Mouse (Mus musculus): Measurements from ENCODE around the gene Alox8. TPM values are rescaled to one million over a fixed set of nuclear protein-coding genes. Genes with fewer than 3 reads are reported as not detected.

The Alox8 gene
- total and polyA plus RNA-seq, 3 experiments = 0.49 TPM; not detected in 2

- TF ChIP-seq TAL1 (conservative IDR thresholded peaks at IDR 0.05; ENCODE audit: low read depth, low read length) = no peak
- no peak for TF ChIP-seq GATA2 (IDR thresholded peaks at IDR 0.05; ENCODE audit: borderline replicate concordance, low read depth, low read length)
- no peak for TF ChIP-seq CTCF (IDR thresholded peaks at IDR 0.05; ENCODE audit: low read depth, low read length)
- TF ChIP-seq GATA1 (IDR thresholded peaks at IDR 0.05; ENCODE audit: borderline replicate concordance, low read length) = no peak
- no peak for TF ChIP-seq POLR2AphosphoS5 (IDR thresholded peaks at IDR 0.05; ENCODE audit: insufficient replicate concordance, low read depth, low read length)
- ATAC-seq (ENCODE audit: extremely low read depth, insufficient number of reproducible peaks, low FRiP score, poor library complexity, severe bottlenecking) (no peak), DNase-seq (ENCODE audit: low spot score) (no peak)
- H3K4me1 ChIP-seq (ENCODE audit: insufficient read depth, low read depth, low read length) = peaks cover 5% of the 10 kb centered on the region
- no peak overlapping the region for H3K4me3 ChIP-seq (ENCODE audit: low read depth, low read length)
- no peaks in the 10 kb centered on the region for H3K36me3 ChIP-seq (replicated peaks)
- H3K9me3 ChIP-seq (replicated peaks) = no peaks in the 10 kb centered on the region
- H3K27me3 ChIP-seq (ENCODE audit: insufficient read depth, low read length) = peaks cover 42% of the 10 kb centered on the region
Measured at GRCm38 (mm10) chr11:69135361-69135760, 62.3 kb downstream of the Alox8 start.

- DNase-seq (ENCODE audit: low spot score) = no peak
- TF ChIP-seq GATA1 (IDR thresholded peaks at IDR 0.05; ENCODE audit: borderline replicate concordance, low read length) (no peak), TAL1 (conservative IDR thresholded peaks at IDR 0.05; ENCODE audit: low read depth, low read length) (no peak), GATA2 (IDR thresholded peaks at IDR 0.05; ENCODE audit: borderline replicate concordance, low read depth, low read length) (no peak), CTCF (IDR thresholded peaks at IDR 0.05; ENCODE audit: low read depth, low read length) (no peak), POLR2AphosphoS5 (IDR thresholded peaks at IDR 0.05; ENCODE audit: insufficient replicate concordance, low read depth, low read length) (no peak)
- H3K9me3 ChIP-seq (replicated peaks) = no peaks in the 10 kb centered on the region
- no peak overlapping the region for H3K4me3 ChIP-seq (ENCODE audit: low read depth, low read length)
- H3K27me3 ChIP-seq (ENCODE audit: insufficient read depth, low read length) = peaks cover 41% of the 10 kb centered on the region
- ATAC-seq (ENCODE audit: extremely low read depth, insufficient number of reproducible peaks, low FRiP score, poor library complexity, severe bottlenecking) = no peak
- H3K36me3 ChIP-seq (replicated peaks) = no peaks in the 10 kb centered on the region
- H3K4me1 ChIP-seq (ENCODE audit: insufficient read depth, low read depth, low read length) = peaks cover 5% of the 10 kb centered on the region
Measured at GRCm38 (mm10) chr11:69134622-69134968, 63.0 kb downstream of the Alox8 start.

Other genes starting within 250 kb of the Alox8 start
Only the 20 nearest of the 24 such genes appear.
- gene Pfas, start 189.4 kb downstream of the Alox8 start, total RNA-seq (2014; fragmentation: Nextera tagmentation) = 83.4 and 107 TPM in 2 replicates
- 34.4 and 36.2 TPM in 2 replicates for gene Pfas, start 189.4 kb downstream of the Alox8 start, total RNA-seq (2017)
- 41.3 and 62.8 TPM in 2 replicates for gene Pfas, start 189.4 kb downstream of the Alox8 start, polyA plus RNA-seq (2012)
- 83.8 and 96.5 TPM in 2 replicates for gene Ctc1, start 181.9 kb downstream of the Alox8 start, total RNA-seq (2014; fragmentation: Nextera tagmentation)
- 15.2 and 19.9 TPM in 2 replicates for gene Ctc1, start 181.9 kb downstream of the Alox8 start, total RNA-seq (2017)
- gene Ctc1, start 181.9 kb downstream of the Alox8 start, polyA plus RNA-seq (2012) = 73.4 and 104 TPM in 2 replicates
- 176 and 241 TPM in 2 replicates for gene Aurkb, start 152.2 kb downstream of the Alox8 start, total RNA-seq (2014; fragmentation: Nextera tagmentation)
- gene Aurkb, start 152.2 kb downstream of the Alox8 start, total RNA-seq (2017) = 117 and 133 TPM in 2 replicates
- gene Aurkb, start 152.2 kb downstream of the Alox8 start, polyA plus RNA-seq (2012) = 296 TPM in 2 replicates
- gene Borcs6, start 138.1 kb downstream of the Alox8 start, total RNA-seq (2014; fragmentation: Nextera tagmentation) = 5.3 and 6.4 TPM in 2 replicates
- 6.1 and 8.2 TPM in 2 replicates for gene Borcs6, start 138.1 kb downstream of the Alox8 start, total RNA-seq (2017)
- 25.9 and 37.4 TPM in 2 replicates for gene Borcs6, start 138.1 kb downstream of the Alox8 start, polyA plus RNA-seq (2012)
- 28.3 and 38.2 TPM in 2 replicates for gene Tmem107, start 127.0 kb downstream of the Alox8 start, total RNA-seq (2014; fragmentation: Nextera tagmentation)
- gene Tmem107, start 127.0 kb downstream of the Alox8 start, total RNA-seq (2017) = 17.2 and 34.2 TPM in 2 replicates
- 70.8 and 77.9 TPM in 2 replicates for gene Tmem107, start 127.0 kb downstream of the Alox8 start, polyA plus RNA-seq (2012)
- gene Vamp2, start 109.4 kb downstream of the Alox8 start, total RNA-seq (2014; fragmentation: Nextera tagmentation) = 98.4 and 104 TPM in 2 replicates
- 4.4 and 5.8 TPM in 2 replicates for gene Vamp2, start 109.4 kb downstream of the Alox8 start, total RNA-seq (2017)
- gene Vamp2, start 109.4 kb downstream of the Alox8 start, polyA plus RNA-seq (2012) = 31.8 and 32.8 TPM in 2 replicates
- 55.2 and 55.5 TPM in 2 replicates for gene Per1, start 102.6 kb downstream of the Alox8 start, total RNA-seq (2014; fragmentation: Nextera tagmentation)
- 8.9 TPM in 2 replicates for gene Per1, start 102.6 kb downstream of the Alox8 start, total RNA-seq (2017)
- gene Per1, start 102.6 kb downstream of the Alox8 start, polyA plus RNA-seq (2012) = 40.6 TPM in 2 replicates
- 0.53 TPM in 1 of 2 replicates, not detected in the other for gene Hes7, start 77.4 kb downstream of the Alox8 start, total RNA-seq (2014; fragmentation: Nextera tagmentation)
- 0.22 TPM in 1 of 2 replicates, not detected in the other for gene Hes7, start 77.4 kb downstream of the Alox8 start, total RNA-seq (2017)
- 1.2 and 2.0 TPM in 2 replicates for gene Hes7, start 77.4 kb downstream of the Alox8 start, polyA plus RNA-seq (2012)
- 1.4 TPM in 2 replicates for gene 9130213A22Rik, start 75.3 kb downstream of the Alox8 start, total RNA-seq (2014; fragmentation: Nextera tagmentation)
- gene 9130213A22Rik, start 75.3 kb downstream of the Alox8 start, total RNA-seq (2017) = 0.17 and 0.82 TPM in 2 replicates
- gene 9130213A22Rik, start 75.3 kb downstream of the Alox8 start, polyA plus RNA-seq (2012) = 0.10 and 0.25 TPM in 2 replicates
- gene Aloxe3, start 71.9 kb downstream of the Alox8 start, total RNA-seq (2014; fragmentation: Nextera tagmentation) = 1.3 TPM in 1 of 2 replicates, not detected in the other
- 0.16 TPM in 1 of 2 replicates, not detected in the other for gene Aloxe3, start 71.9 kb downstream of the Alox8 start, total RNA-seq (2017)
- 0.01 TPM in 1 of 2 replicates, not detected in the other for gene Aloxe3, start 71.9 kb downstream of the Alox8 start, polyA plus RNA-seq (2012)
- not detected in 2 replicates for gene Alox12b, start 40.9 kb downstream of the Alox8 start, total RNA-seq (2014; fragmentation: Nextera tagmentation)
- gene Alox12b, start 40.9 kb downstream of the Alox8 start, total RNA-seq (2017) = not detected in 2 replicates
- gene Alox12b, start 40.9 kb downstream of the Alox8 start, polyA plus RNA-seq (2012) = not detected in 2 replicates
- gene Gucy2e, start 39.2 kb upstream of the Alox8 start, total RNA-seq (2014; fragmentation: Nextera tagmentation) = not detected in 2 replicates
- 0.05 and 0.06 TPM in 2 replicates for gene Gucy2e, start 39.2 kb upstream of the Alox8 start, total RNA-seq (2017)
- not detected in 2 replicates for gene Gucy2e, start 39.2 kb upstream of the Alox8 start, polyA plus RNA-seq (2012)
- 30.3 and 42.0 TPM in 2 replicates for gene Cntrob, start 125.9 kb upstream of the Alox8 start, total RNA-seq (2014; fragmentation: Nextera tagmentation)
- gene Cntrob, start 125.9 kb upstream of the Alox8 start, total RNA-seq (2017) = 19.2 and 26.0 TPM in 2 replicates
- 30.8 and 35.4 TPM in 2 replicates for gene Cntrob, start 125.9 kb upstream of the Alox8 start, polyA plus RNA-seq (2012)
- 138 and 139 TPM in 2 replicates for gene Trappc1, start 126.1 kb upstream of the Alox8 start, total RNA-seq (2014; fragmentation: Nextera tagmentation)
- 116 and 127 TPM in 2 replicates for gene Trappc1, start 126.1 kb upstream of the Alox8 start, total RNA-seq (2017)
- gene Trappc1, start 126.1 kb upstream of the Alox8 start, polyA plus RNA-seq (2012) = 7.4 and 10.1 TPM in 2 replicates
- 0.58 and 1.2 TPM in 2 replicates for gene Kcnab3, start 128.4 kb upstream of the Alox8 start, total RNA-seq (2014; fragmentation: Nextera tagmentation)
- gene Kcnab3, start 128.4 kb upstream of the Alox8 start, total RNA-seq (2017) = 0.60 and 0.64 TPM in 2 replicates
- 0.27 and 0.33 TPM in 2 replicates for gene Kcnab3, start 128.4 kb upstream of the Alox8 start, polyA plus RNA-seq (2012)
- not detected in 2 replicates for gene Rnf227, start 142.6 kb upstream of the Alox8 start, total RNA-seq (2014; fragmentation: Nextera tagmentation)
- gene Rnf227, start 142.6 kb upstream of the Alox8 start, total RNA-seq (2017) = 0.06 and 0.11 TPM in 2 replicates
- not detected in 2 replicates for gene Rnf227, start 142.6 kb upstream of the Alox8 start, polyA plus RNA-seq (2012)
- 120 TPM in 2 replicates for gene Chd3, start 171.6 kb upstream of the Alox8 start, total RNA-seq (2014; fragmentation: Nextera tagmentation)
- 55.6 and 71.0 TPM in 2 replicates for gene Chd3, start 171.6 kb upstream of the Alox8 start, total RNA-seq (2017)
- 183 and 212 TPM in 2 replicates for gene Chd3, start 171.6 kb upstream of the Alox8 start, polyA plus RNA-seq (2012)
- 96.2 and 98.4 TPM in 2 replicates for gene Naa38, start 197.6 kb upstream of the Alox8 start, total RNA-seq (2014; fragmentation: Nextera tagmentation)
- gene Naa38, start 197.6 kb upstream of the Alox8 start, total RNA-seq (2017) = 171 and 204 TPM in 2 replicates
- 104 and 107 TPM in 2 replicates for gene Naa38, start 197.6 kb upstream of the Alox8 start, polyA plus RNA-seq (2012)
- gene Cyb5d1, start 197.8 kb upstream of the Alox8 start, total RNA-seq (2014; fragmentation: Nextera tagmentation) = 24.0 and 26.0 TPM in 2 replicates
- gene Cyb5d1, start 197.8 kb upstream of the Alox8 start, total RNA-seq (2017) = 36.0 and 41.5 TPM in 2 replicates
- 3.5 and 9.1 TPM in 2 replicates for gene Cyb5d1, start 197.8 kb upstream of the Alox8 start, polyA plus RNA-seq (2012)
- 2.6 TPM in 2 replicates for gene Tmem88, start 200.4 kb upstream of the Alox8 start, total RNA-seq (2014; fragmentation: Nextera tagmentation)
- 0.93 and 1.2 TPM in 2 replicates for gene Tmem88, start 200.4 kb upstream of the Alox8 start, total RNA-seq (2017)
- 2.2 and 3.0 TPM in 2 replicates for gene Tmem88, start 200.4 kb upstream of the Alox8 start, polyA plus RNA-seq (2012)